Mouse (Mus musculus) left cerebral cortex, adult 9 months (tissue): Measurements from ENCODE around the gene Spag6.

Source experiments
- DNase-seq, 2 experiments: peaks; one replicate each; pipeline ENCODE4 v3.0.0; 2022; ENCODE audit warnings: low spot score in 2 of 2

Spag6 gene

GRCm38 (mm10) chr2:18725880-18726279 is 32.0 kb downstream of the Spag6 start:
- no peak for DNase-seq

- no peak for DNase-seq
Observed at GRCm38 (mm10) chr2:18731718-18732117, 37.9 kb downstream of the Spag6 start.

DNA sequence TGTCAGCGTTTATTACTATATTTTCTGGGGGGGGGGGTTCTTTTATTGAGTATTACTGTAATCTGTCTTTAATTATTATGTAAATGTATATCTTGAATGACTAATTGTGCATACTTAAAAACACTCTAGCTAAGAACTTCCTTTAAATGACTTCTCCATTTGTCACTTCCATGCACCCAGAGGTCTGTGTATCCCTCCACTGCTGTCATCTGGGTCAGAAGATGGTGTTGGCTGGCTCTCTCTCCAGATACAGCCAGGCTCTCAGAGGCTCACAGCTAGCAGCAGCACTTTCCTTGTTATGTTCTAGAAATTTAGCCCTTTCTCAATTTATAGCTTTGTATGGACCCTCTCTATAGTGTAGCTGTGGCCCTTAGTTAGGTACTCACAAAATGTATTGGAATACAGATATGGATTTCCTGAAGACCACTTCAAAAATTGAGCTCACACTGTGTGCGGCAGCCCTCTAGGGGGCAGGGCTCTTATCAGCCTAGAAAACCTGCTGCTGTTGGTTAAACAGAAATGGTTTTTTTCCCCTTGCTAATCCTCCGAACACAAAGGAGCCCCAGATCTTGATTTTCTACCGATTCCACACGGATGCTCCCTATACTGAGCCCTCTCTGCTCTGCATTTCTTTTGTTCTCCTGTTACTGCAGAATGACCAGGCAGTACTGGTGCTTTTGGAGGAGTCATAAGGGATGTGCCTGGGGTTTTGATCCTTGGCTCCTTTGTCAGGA is 40.7 kb downstream of the Spag6 start:
- no peak for DNase-seq

DNA sequence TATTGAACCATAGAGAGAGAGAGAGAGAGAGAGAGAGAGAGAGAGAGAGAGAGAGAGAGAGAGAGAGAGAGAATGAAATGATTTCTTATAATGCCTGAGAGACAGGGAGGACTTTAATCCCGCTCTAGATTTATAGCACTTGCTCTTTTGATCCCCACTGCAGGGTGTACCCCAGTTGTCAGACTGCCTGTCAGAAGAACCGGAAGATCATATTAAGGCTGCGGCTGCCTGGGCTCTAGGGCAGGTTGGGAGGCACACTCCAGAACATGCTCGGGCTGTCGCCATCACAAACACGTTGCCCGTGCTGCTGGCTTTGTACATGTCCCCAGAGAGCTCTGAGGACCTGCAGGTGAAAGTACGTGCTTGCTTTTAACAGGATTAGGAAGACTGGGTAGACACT is 43.2 kb downstream of the Spag6 start:
- DNase-seq: no peak

- no peak for DNase-seq
Observed at GRCm38 (mm10) chr2:18739216-18739615, 45.4 kb downstream of the Spag6 start.

DNA sequence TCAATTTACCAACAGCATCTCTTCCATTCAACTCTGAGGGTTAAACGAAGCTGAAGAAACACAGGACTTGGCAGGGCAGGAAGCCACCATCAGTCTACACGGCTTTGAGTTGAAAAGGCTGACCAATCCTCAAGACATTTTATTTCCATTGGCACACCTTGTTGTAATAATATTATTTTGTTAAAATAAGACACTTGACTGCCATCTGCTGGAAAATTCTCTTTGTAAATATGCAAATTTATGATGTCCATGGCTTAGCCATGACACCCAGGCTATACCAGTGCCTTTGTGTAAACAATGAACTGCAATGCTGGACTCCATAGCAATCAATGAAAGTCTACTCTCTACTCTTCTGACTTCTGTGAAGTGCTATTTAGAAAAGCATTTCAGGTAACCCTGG is 62.3 kb downstream of the Spag6 start:
- DNase-seq: peak in 1 of 2 experiments; percentile 17

DNA sequence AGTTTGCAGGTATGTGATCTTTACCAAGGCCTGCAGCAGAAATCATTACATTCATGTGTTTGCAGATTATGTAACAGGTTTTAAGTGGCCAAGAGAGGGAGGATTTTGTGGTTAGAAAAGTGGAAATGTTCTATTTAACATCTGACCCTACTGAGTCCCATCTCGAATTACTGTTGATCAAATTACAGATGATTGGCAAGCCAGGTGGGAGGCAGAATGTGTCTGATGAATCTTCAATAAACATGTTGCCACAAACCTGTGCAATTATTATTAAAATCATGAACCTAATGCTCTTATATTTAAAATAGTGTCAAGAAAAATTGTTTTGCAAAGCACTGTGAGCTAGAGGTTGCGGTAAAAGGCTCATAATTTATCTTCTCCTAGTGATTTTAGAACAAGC is 71.0 kb downstream of the Spag6 start:
- no peak for DNase-seq

- DNase-seq: no peak
Observed at GRCm38 (mm10) chr2:18765481-18766249, 71.8 kb downstream of the Spag6 start.

DNA sequence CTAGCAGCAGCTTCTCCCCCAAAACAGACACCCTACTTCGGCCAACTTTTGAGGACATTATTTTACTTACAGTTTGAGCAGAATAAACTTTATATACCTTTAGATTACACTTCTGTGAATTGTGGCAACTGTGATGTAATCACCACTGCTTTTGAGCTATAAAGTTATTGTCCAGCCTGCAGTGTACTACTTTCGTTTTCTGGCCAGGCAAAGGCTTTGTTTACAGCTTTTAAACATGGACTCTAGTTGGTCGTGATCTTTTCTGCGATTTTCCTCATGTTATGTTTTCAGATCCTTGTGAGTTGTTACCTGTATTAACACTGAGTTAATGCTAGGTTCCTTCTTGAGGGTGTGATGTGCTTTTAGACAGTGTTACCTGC is 72.6 kb downstream of the Spag6 start:
- DNase-seq: no peak

GRCm38 (mm10) chr2:18766821-18767541 is 73.1 kb downstream of the Spag6 start:
- DNase-seq: peak; percentile 31 to 74

- no peak for DNase-seq
Observed at GRCm38 (mm10) chr2:18768414-18768813, 74.6 kb downstream of the Spag6 start.

GRCm38 (mm10) chr2:18772413-18772812 is 78.6 kb downstream of the Spag6 start:
- peak in 1 of 2 experiments; percentile 11 for DNase-seq

- no peak for DNase-seq
Observed at GRCm38 (mm10) chr2:18774326-18774725, 80.5 kb downstream of the Spag6 start.

DNA sequence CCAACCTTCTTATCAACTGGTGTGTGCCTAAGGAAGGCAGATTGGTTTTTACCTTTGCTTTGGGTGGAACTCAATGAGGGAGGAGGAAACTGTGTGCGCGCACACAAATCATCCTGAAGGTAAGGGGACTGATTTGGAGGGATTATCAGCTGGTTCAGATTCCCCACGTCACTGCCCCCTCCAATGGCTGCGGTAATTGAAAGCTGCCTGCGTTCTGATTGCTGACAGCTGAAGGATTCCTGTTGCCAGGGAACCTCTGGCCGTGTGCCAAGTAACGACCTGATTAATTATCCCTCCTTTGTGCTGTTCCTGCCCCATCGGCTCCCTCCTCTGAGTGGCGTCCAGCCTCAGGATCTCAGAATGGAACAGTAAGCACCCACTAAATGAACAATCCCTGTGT is 84.4 kb downstream of the Spag6 start:
- DNase-seq: no peak

GRCm38 (mm10) chr2:18779830-18780229 is 86.0 kb downstream of the Spag6 start:
- DNase-seq: no peak

DNA sequence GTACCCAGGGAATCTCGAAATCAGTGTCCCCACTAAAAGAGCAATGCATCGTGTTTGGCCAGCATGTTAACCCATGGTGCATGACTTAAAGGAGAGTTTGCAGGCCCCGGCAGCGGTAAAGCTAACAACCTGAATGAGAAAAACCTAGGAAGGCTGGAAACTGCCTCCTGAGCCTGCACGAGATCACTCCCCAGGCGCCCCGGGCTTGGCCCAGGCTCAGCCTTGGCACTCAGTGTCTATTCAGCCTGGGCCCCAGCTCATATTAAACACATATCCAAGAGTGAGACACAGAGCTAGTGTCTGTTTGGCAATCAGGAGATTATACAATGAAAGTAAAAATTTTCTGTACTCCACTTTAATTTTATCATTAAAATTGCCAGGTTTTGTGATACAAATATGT is 87.5 kb downstream of the Spag6 start:
- no peak for DNase-seq

GRCm38 (mm10) chr2:18794261-18794660 is 100.4 kb downstream of the Spag6 start:
- no peak for DNase-seq

GRCm38 (mm10) chr2:18797776-18798175 is 103.9 kb downstream of the Spag6 start:
- no peak for DNase-seq

- no peak for DNase-seq
Observed at GRCm38 (mm10) chr2:18799265-18799965, 105.6 kb downstream of the Spag6 start.
